Mouse (Mus musculus) spleen, postnatal 4 days (tissue): ENCODE results near the gene Akr1c14.
"Not testable (repeated sequence)": the region's sequence is repeated elsewhere in the genome, so short reads cannot be mapped to it uniquely, and the experiment has no call there.

ENCODE experiments used
- DNase-seq, 2 experiments: peaks; one replicate each; pipeline ENCODE4 v3.0.0; 2022; ENCODE audit warnings: low spot score in 2 of 2

The Akr1c14 gene

DNA sequence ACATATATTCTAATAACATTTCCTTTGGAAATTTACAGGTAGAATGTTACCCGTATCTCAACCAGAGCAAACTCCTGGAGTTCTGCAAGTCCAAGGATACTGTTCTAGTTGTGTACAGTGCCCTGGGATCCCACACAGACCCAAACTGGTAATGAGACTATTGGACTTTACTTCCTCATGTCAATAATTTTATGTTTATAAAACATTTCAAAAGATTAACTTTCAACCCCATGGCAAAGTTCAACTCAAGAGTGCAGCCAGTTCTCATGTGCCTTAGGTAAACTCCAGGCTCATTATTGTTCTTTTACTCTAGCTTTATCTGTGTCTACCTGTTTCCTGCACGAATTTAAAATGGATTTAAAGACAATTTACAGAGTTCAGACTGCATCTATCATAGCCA is at the start of gene Akr1c14:
Gene Akr1c14 (plus strand): TSS at position 293 of the 400 bp plus-strand sequence.
- no peak for DNase-seq

DNA sequence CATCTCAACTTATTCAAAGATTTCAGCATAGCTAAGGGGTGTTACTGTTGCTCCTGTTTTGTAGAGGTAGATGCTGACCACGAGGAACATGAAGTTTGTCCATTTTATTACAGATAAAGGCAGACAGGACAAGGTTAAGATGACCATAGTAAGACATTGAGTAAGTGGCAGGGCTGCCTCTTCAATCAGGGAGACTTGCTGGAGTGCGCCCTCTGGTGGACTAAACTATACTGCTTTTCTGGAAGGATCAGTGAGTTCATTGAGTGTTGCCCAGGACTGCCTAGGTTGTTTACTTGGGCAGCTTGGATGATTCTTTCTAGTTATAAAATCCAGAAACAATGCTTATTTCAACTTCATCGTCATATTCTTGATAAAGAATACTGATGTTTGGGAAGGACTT is 47.1 kb upstream of the Akr1c14 start:
- peak; percentile 44 to 83 for DNase-seq

DNA sequence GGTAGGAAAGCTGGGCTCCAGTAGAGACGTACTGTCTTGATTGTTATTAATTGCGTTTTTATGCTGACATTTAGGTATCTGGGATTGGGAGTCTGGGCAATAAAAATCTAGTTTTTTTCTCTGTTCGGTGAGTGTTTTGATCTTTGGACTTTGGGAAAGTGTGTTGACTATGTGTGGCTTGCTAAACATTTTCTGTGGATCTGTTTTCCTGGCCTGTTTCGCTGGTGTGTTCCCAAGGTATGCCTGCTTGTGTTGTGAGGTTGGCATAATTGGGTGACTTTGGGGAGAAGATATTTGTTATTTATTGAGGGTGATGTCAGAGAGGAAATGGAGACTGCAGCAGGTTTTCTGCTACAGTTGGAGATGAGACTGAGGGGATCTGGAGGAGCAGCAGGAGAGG is 38.0 kb upstream of the Akr1c14 start:
- DNase-seq = no peak

DNA sequence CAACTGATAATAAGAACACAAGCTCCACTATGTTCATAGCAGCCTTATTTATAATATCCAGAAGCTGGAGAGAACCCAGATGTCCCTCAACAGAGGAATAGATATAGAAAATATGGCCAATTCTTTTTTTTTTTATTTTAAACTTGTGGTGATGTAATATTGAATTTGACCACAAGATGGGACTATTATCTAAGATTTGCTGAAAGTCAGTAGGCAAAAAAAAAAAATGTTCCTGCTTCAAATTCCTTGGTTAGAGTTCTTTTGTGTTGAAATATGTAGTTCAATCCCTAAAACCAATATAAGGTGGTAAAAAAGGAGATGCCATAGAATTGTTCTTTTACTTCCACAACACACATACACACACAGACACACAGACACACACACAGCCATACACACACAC is 35.0 kb upstream of the Akr1c14 start:
- DNase-seq = no peak

DNA sequence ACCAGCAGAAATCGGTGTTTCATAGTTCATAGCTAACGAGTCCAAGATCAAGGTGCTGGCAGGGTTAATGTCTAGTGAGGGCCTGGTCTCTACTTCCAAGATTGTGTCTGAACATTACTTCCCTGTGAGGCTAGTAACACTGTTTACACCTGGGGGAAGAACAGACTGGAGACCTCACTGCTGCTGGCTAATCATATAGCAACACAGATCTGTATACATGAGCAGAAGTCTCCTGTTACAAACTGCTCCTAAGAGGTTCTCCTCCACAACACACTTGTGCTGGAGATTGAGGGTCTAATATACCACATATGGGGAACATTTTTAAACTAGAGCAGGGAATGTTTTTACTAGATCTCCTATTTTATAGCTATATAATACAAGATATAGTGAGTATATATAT is 18.9 kb upstream of the Akr1c14 start:
- no peak for DNase-seq

DNA sequence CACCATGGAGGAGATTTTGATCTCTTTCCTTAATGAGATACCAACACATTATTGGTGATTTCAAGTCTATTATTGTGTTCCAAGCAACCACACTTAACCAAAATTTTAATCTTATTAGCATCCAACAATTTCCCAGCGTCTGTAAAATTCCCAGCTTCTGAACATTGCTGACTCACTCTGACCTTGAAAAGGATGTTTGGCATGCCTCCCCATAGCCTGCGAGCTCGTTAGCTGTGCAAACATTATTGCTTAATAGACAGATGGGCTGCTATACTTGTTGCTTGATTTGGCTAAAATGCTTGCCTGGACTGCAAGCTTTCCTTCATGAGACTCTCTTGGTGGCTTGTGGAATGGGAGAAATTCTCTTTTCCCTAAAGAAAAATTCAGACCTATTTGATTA is 16.3 kb upstream of the Akr1c14 start:
- no peak for DNase-seq

DNA sequence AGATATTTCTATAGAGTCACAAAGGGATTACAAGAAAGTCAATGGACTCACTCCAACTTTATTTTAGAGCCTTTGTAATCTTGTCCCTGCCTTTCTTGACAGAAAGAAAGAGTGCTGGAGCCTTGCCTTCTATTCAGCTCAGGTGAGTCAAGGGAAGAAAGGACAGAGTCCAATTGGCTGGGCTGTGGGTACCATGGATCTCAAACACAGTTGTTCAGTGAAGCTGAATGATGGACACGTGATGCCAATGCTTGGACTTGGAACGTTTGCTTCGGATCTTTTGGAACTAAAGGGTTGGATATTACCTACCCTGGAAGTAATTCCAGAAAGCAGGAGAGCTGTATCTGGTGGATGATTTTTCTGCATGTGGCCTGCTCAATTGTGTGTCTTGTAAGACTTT is 13.8 kb upstream of the Akr1c14 start:
- DNase-seq = no peak

DNA sequence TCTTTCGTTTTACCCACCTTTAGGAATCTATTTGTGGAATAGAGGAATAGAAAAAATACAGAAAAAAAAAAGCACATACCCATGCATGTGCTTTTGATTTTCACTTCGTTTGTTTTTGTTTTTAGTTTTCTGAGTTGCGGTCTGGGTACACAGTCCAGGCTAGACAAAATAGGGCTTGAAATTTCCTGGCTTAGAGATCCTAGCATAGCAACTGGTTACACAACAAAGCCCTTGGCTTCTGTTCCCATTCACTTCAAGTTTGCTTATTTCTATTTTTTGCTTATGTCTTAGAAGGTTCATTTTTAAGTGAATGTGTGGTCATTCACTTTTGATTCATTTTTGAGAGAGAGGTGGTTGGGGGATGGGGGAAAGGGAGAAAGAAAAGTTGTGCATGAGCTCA is 2.7 kb upstream of the Akr1c14 start:
- DNase-seq = no peak

DNA sequence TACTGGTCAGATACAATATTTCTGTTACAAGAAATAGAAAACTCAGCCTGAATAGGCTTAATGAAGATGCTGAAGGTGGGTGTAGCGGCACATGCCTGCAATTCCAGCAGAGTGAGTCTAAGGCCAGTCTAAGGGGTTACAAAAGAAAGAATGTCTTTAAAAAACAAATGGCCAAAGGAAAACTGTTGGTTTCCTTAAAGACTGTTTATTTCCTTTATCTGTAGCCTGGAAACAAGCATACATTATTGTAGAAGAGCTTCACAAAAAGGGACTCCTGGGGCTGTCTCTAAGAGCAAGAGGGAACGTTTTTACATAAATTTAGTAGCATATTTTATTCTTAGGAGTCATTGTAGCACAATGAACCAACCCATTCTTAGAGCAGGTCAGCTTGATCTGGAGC is 2.0 kb upstream of the Akr1c14 start:
- DNase-seq = no peak

DNA sequence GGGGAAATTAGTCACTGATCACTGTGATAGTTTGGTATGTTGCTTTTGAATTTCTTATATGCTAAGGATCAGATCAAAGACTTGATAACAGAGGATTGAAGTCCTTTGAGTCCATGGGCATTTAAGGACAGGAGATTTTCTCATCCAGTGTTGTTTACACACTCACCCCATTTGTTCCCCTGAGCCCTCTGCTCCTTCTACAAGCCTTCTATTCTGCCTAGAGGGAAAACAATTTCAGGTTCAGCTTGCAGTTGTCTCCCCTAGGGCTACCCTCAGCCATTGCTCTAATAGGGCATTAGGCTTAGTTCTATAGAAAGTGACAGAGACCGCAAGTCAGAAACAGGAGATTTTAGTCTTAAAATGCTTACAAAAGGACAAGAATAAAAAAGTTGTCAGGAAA is 585 bp upstream of the Akr1c14 start:
- no peak for DNase-seq

DNA sequence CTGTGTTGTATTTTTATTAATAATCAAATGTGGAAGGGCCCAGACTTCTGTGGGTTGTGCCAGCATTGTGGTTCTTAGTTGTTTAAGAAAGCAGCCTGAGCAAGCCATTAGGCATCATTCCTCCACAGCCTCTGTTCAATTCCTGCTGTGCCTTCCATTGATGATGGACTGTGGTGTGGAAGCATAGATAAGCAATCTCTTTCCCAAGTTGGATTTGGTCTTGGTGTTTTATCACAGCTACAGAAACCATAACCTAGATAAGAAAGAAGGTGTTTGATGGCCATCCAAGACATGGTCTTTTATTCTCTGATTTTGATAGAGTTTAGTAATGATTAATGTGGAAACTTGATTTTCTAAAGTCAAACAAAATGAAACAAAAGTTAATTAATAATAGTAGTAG is 844 bp downstream of the Akr1c14 start:
- no peak for DNase-seq

DNA sequence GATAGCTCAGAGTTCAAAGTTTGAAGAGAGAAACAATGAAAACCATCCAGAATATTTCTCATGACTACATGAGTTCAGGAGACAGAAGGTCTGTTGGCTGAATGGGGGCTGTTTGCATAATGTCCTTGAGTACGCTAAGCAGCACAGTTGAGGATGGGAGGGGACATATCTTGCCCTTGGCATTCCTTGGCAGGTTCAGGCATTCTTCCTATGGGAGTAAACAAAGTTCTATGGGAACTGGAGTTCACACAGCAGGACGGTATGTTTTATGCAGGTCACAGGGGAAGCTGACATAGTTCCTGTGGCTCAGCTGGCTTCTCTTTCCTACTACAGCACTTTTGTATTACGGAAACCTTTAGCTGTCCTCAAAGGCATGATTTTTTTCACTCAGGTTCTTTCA is 6.6 kb downstream of the Akr1c14 start:
- DNase-seq = no peak

DNA sequence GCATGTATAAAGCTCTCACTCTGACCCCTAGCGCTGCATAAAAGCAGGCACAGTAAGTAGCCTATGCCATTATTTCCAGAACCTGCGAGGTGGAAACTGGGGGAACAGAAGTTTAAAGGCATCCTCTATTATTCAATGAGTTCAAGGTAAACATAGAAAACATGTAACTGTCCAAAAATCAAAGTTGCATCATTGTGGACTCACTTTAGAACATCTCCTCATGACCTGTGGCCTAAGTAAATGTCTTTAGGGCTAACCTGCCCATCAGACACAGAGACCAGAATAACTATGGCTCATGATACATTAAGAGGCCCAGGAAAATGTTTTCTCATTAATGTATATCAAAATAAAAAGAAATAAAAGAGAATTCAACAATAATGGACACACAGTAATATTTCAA is 7.4 kb downstream of the Akr1c14 start:
- no peak for DNase-seq

DNA sequence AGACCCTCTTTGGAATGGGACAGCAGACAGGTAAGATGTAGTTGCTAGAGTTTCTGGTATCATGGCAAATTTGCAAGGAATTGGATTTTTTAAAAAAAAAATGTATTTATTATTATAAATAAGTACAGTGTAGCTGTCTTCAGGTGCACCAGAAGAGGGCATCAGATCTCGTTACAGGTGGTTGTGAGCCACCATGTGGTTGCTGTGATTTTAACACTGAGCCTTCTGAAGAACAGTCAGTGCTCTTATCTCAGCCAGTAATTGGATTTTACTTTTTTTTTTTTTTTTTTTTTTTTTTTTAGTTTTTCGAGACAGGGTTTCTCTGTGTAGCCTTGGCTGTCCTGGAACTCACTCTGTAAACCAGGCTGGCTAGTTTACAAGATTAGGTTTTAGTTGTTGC is 9.4 kb downstream of the Akr1c14 start:
- DNase-seq = not testable (repeated sequence)

DNA sequence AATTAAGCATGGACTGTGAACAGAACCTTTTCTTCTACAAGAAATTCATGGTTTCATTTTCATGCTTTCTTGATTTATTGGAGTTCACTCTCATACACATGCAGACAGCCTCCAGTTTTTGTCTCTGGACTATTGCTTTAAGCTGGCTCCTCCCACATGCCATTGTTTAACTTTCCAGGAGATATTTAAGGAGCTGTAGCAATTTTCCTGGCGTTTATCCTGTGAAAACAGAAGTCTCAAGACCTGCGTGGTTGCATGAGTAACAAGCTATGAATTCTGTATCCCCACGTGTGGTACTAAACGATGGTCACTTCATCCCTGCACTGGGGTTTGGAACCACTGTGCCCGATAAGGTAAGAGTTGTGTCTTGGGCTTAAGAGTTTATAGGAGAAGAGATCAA is 10.6 kb downstream of the Akr1c14 start:
- DNase-seq = no peak

DNA sequence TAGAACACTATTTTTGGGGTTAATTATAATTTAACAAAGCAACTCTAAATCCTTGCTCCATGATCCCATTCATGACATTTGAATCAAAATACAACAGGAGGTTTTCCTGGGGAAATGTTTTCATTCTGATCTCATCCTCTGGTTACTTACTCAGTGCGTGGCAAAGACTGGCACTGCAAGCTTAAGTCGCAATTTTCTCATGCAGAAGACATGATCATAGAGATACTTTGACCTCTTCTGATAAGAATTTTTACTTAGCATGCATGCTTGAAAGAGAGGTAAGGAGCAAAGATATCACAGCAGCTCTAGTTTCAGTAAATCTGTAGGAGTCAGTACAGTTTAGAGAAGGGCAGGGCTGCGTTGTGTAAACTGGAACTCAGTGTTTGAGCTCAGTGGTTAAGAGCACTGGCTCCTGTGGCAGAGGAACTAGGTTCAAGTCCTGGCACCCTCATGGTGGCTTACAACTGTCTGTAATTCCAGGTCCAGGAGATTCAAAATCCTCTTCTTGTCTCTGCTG is 11.5 kb downstream of the Akr1c14 start:
- DNase-seq = no peak

DNA sequence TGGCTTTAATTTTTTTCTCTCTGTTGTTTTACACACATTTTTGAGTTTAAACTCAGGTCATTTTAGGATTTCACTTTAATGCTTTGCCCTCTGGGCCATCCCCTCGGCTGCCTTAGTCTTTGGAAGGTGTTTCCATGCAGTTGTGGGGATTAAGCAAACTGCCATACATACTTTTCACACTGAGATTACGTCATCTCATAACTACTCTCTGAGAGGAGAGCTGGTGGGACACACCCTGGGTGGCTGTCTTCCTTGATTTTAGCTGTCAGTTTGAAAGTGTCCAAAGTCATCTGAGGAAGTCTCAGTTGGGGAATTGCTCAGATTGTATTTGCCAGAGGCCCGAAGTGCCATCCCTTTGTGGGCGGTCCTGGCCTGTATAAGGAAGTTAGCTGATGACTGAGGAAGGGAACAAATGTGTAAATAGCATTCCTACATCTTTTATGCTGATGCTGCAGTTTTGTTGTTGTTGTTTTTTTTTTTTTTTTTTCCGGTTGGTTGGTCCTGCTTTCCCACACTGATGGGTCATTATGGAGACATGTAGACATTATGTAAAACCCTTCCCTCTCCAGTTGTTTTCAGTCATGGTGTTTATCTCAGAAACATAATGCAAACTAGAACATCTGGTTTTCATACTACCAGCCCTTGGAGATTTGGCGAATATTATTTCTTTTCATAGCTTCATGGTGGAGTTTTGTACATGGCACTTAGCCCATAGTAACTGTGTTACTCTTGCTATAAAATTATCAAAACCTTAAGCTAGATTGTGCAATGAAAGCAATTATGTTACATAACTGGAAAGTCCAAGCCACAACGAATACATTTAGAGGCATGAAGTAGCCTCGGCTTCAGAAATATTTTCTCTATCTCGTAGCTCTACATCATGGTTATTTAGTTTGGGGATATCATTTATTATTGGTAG is 28.0 kb downstream of the Akr1c14 start:
- no peak for DNase-seq

DNA sequence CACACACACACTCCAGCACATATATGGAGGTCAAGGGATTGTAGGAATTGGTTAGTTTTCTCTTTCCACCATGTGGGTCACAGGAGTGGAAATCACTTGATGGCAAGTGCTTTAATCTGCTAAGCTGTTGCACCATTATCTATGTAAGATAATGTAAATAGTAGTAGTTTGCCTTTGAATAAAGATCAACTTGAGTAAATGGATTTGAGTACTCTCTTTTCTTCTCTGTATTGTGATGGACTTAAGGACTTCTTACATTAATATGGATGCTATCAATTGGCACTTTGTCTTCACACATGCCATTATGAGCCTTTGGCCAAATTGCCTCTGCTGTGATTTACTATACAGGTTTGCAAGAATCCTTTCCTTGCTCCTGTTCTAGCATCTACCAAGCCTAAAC is 31.1 kb downstream of the Akr1c14 start:
- DNase-seq = no peak

DNA sequence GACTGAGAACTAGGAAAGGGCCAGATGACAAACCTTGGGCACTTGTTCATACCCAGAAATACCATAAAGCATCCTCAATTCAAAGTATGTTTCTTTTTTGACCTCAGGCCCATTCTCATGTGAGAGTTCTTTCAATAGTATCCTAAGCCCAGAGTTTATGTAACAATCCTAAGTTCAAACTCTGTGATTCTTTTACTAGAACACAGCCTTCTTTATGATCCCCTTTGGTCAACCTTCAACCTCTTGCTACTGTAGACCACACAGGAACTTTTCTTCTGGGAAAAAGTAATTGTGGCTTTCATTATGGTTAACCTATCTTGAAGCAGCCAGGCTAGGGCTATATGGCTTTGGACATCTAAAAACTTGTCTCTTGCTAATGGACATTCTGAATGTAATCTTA is 52.9 kb downstream of the Akr1c14 start:
- DNase-seq = no peak

DNA sequence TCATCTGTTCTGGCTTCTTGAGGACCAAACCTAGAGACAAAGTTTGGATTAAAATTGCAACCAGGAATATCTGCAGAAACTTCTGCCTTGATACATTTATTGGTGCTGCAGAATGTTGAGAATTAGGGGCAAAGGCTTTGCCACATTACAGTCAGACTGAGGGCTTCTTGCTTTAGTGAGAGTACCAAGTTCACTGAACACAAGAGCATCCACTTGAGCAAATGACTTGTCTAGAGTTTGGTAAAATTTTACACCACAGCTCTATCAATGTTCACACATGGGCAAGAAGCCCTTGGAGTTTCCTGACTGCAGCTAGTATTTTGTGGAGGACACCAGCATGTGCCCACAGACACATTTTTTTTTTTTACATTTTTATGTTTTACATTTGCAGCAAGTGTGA is 53.9 kb downstream of the Akr1c14 start:
- no peak for DNase-seq

DNA sequence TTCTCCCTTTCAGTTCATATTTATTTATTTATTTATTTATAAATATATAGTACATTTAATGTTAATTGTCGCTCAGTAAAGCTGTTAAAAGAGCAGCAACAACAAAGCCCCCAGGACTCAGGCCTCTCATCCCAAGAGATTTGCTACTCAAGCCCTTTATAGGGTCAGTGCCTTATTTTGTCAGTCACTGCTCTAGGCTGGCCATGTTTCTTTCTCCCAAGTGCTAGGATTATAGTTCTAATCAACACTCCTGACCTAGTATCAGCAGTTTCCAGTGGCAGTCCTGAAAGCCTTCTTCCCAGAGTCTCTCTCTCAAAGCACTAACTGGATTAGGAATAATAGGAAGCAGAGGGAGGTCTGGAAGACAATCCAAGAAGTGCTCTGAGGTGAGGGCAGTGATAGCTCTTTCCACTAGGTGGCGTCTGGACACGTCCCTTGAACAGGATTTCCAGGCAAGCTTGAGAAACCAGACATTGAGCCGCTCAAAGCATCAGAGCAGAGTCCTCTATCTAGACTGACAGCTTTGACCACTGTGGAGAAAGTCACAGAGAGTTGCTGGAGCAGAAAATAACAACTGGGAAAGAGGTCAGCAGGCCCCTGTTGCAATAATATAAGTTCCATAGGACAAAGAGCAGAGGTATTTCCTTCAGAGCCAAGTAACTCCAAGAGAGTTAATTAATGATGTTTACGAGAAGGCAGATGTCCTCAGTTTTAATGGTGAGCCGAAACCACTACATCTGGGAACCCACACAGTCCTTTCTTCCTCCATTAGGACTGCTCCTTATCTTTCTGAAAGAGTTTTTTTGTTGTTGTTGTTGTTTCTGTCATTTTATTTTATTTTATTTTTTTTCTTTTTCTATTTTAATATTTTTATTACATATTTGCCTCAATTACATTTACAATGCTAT is 61.7 kb downstream of the Akr1c14 start:
- no peak for DNase-seq

DNA sequence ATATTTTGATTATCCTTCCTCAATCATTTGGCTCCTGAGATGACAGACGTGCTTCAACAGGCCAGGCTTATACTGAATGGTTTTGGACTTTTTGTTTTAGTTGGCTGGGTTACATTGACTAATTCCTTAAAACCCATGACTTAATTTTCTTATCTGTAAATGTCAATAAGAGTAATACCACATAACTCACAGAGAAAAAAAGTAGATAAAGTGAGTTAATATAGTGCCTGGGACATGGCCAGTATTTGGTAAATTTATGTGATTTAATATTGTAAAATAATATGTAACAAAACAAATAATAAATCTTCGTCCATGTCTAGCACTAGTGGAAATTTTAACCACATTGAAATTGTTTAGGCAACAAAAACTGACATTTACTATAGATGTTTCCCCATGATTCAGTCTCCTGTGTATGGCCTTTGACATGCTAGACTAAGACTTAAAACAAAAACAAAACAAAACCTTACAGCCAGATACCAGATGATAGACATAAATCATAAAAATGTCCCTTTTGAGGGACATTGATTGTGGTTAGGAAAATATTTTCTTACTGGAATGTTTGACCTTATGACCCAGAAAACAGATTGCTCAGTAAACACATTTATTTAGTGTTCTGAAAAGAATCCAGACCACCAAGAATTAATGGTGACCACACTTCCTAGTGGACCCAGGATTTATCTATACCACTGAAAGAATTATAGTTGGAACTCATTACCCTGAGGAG is 70.5 kb downstream of the Akr1c14 start:
- DNase-seq = no peak
